Mouse (Mus musculus) neutrophil, adult 5-6 weeks (primary cell): ENCODE results near the gene Dtnb. TPM values are rescaled to one million over a fixed set of nuclear protein-coding genes. Genes with fewer than 3 reads are reported as not detected.
"Not testable (repeated sequence)": the region's sequence is repeated elsewhere in the genome, so short reads cannot be mapped to it uniquely, and the experiment has no call there.

Experiments used
- ATAC-seq: fragments of 151-379, 151-347 bp; 2 replicates; pipeline ENCODE4 v1.8.0; 2017; ENCODE audit warnings: mild to moderate bottlenecking, moderate TSS enrichment; ENCODE audit not compliant: insufficient number of reproducible peaks, poor library complexity, low FRiP score, severe bottlenecking; ENCODE audit errors: extremely low read depth
- total RNA-seq: library from RNA; stranded (forward); fragments of 200-1000 nt; gene quantifications from 2 replicates; pipeline ENCODE4 v1.2.3, GENCODE M21; 2017

Gene Dtnb
- total RNA-seq: 24.7 and 27.7 TPM in 2 replicates

DNA sequence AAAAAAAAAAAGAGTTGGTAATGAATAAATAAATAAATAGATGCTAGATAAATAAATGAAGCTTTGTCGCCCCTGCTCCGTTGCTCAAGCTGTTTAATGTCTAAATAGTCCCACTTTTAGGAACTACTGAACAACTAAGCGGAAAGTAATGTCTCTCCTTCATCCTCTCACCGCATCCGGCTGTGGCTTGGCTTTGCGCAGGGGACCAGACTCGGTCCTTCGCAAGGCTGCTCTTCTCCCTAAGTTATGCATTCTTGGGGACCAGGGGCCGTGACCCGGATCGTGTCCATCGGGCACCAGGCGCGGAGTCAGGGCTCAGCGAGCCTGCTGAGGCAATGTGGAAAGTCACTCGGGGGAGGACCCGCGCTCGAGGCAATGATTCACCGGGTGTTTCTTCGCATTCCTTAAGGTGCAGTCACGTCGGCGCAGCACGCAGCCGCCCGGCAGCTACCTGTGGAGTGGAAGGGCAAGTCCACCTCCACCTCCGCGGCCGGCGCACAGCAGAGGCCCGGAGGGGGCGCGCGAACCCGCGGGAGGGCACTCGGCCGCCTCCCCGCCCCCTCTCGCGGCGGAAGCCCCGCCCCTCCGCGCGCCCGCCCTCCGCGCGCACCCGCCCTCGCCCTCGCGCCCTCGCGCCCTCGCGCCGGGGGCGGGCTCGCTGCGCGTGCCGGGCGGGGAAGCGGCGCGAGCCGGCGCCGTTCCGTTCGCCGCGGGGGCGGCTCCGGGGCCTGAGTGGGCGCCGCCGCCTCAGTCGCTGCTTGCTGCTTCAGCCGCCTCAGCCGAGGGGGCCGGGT lies at the start of gene Dtnb:
TSS of gene Dtnb (plus strand) at position 595 of the 794 bp plus-strand sequence.
- ATAC-seq: peak; percentile 40

DNA sequence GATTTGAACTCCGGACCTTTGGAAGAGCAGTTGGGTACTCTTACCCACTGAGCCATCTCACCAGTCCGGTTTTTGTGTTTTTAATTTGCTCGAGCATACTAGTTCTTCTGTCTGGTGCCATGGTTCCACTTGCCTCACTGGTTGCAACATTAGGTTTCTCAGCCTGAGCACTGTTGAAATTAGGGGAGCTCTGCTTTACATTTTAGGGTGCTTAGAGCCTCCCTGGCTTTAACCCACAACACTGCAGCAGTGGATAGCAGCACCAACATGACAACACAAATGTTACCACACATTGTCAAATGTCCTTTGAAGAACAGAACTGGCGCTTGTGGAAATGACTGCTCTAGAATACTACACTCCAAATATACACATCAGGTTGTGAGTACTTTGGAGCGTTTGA lies 46.6 kb upstream of the Dtnb start:
- ATAC-seq: no peak

DNA sequence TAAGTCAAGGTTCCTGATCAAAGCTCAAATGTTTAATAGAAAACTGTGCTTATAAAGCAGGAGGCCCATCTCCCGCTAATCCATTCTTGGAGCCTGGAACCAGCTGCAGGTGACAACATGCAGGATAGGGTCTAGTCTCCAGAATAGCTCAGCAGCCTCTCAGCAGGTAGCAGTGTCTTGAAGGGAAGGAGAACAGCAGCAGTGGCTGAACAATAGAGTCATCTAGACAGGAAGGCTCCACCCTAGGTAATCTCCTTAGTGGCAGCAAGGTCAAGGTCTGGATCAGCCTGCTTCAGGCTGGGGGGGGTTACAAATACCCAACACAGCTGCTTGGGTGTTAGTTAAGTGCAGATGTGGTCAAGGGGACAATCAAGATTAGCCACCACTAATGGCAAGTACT lies 36.7 kb upstream of the Dtnb start:
- ATAC-seq: not testable (repeated sequence)

DNA sequence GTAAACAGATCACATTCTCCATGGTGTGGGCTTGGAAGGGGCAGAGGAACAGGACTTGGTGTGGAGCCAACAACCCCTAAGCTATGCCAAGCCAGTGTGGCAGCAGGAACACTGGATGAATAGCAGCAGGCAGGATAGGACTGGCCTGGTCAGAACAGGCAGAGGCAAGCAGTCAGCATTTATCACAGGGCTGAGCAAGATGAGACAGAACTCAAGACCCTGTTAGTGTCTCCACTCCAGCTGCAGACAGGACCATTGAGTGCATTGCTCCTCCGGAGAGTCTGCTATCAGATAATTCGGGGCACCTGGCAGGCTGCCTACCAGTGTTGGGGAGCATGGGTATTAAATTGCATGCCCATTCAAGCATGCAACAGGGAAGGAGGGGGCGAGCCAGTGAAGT lies 34.6 kb upstream of the Dtnb start:
- no peak for ATAC-seq

DNA sequence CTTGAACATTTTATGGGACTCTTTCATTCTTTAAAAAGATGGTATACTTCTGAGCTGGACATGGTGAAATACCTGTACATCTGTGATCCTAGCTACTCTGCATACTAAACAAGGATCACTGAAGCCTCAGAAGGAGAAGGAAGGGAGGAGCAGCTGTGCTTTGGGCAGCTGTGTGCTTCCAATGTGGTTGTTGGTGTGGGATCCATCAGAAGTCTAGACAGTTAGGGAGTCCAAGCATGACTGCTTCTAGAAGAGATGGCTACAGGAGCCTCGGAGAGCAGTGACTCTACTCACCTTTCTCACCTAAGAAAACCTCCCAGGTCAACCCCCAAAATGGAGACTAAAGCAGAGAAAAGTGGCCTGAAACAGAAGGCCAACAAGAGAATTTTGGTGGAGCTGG lies 34.1 kb upstream of the Dtnb start:
- ATAC-seq: no peak

DNA sequence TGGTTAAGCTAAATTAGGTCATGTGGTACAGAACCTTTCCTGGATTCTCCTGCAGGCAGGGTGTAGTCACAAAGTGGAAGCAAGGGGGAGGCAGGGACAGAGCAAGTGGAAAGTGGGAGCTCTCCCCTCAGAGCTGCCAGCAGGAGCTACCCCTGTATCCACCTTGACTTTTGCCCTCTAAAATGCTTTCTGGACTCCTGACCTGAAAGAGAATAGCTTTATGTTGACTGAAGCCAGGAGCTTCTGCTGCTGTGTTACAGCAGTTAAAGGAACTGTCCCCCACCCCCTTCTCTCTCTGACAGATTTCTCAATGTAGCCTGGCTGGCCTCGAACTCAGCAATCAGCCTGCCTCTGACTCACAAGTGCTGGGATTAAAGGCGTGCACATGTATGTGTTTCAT lies 32.6 kb upstream of the Dtnb start:
- ATAC-seq: no peak

DNA sequence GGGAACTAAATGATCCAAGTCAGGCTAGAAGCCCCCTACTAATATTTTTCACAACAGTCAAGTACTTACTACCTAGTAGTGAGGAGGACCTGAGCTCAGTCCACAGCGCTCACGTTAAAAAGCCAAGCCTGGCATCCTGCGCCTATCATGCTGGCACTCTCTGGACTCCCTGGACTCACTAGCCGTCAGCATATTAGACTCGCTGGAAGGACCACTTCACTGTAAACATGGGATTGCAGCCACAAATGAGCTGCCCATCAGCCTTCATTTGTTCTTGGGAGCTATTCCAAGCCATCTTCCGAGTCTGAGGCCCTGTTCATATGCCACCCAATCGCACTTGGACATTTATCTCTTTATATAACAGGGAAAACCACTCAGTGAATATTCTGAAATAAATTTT lies 31.3 kb upstream of the Dtnb start:
- no peak for ATAC-seq

DNA sequence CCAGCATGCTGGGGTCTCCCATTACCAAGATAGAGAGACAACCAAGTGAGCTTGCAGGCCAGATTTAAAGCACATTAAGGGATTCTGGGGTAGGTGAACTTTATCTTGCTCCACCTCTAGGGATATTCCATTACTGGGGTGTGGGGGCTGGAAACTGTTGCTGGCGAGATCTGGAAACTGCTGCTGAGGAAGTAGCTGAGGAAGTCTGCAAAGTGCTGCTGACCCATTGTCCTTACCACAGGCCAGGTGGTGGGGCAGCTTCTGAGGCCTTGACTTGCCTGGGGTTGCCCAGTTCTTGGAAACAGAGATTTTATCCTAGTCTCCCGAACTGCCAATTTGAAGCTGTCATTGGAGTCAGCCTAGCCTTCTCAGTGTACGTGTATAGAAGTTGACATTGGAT lies 26.7 kb upstream of the Dtnb start:
- no peak for ATAC-seq

DNA sequence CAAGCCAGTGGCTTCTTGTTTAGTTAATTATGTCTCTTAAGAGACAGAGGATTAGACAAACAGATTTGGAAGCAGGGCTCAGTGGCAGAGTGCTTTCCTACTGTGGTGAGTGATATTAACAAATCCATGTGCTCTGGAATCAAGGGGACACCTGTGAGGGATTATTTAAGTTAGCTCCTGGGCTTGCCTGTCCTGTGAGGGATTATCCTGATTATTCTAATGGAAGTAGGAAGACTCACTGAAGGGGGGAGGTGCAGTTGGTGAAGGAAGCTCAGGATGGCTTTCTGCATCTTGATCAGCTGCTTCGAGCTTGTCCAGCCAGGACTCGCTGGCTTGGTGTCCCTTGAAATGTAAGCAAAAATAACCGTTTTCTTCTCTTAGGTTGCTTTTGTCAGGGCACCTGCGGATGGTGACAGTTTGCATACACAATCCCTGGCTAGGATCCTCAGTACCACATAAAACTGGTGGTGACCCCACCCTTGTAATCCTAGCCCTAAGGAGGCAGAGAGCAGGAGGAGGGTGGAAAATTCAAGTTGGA lies 26.0 kb upstream of the Dtnb start:
- ATAC-seq: no peak

DNA sequence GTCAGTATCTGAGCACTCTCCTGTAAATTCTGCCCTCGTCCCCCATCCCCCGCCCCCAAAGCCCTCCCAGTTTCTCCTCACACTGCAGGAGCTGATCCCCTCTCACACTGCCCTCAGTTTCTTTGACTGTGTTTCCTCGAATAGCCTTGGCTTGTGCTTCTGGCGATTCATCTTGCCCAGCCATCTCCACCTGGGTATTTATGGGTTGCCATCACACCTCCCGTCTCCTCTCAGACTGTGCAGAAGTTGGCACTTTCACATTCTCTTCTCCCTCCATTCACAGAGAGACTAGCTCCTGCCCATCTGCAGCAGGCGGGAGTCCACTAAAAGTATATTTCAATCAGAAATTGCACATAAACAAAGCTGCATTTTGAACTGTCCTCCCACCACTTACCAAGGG lies 25.4 kb upstream of the Dtnb start:
- no peak for ATAC-seq

DNA sequence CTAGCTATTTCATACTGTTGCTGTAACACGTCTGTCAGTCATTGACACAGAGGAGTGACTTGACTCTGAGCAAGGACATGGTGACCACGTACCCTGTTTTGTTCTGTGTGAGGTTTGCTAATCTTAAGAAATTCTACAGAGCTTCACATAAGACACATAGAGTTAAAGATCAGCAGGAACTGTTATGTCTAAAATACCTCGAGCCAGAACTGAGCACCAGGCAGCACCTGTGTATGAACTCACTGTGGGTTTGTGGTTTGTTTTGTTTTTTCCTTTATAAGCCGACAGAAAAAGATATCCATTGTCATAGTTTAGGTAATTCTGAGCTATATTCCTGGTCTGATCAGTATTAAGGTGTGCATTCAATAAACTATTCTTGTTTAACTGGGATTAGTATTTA lies 24.7 kb upstream of the Dtnb start:
- ATAC-seq: no peak

DNA sequence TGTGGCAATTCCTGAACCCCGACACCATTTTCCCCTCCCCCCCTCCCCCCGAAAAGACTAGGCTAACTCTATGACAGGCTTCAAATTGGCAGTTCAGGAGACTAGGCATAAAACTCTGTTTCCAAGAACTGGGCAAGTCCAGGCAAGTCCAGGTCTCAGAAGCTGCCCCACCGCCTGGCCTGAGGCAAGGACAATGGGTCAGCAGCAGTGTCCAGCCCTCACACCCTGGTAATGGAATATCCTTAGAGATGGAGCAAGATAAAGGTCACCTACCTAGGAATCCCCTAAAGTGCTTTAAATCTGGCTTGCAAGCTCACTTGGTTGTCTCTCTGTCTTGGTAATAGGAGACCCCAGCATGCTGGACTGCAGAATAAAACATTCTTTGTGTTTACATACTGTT lies 24.3 kb upstream of the Dtnb start:
- ATAC-seq: no peak

DNA sequence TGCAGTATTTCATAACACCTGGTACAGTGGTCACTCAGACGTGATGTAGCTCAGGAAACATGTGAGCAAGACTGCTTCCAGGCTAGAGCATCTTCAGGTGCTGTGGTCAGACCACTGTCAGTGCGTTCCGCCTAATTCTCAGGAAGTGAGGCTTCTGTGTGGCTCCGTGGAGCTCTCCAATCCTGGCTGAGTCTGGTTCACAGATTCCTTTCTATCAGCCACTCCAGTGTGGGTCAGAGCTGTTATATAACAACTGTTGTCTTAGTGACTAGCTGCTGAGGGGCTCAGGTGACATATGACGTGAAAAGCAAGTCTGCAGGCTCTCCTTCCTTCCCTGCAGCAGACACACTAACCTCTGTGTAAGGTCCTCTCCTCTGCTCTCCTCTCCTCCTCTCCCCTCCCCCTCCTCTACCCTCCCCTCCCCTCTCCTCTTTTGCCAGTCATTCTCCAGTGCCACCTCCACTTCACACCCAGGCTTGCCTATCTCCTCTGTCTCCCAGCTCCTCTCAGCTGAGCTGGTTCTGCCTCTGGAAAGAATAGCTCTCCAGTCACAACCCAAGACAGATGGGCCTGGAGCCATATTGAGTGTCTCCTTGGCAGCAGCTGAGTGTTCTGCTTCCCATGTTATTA lies 23.5 kb upstream of the Dtnb start:
- ATAC-seq: 0 out of 2 replicates have a peak, but pooled peaks have one; percentile 19

DNA sequence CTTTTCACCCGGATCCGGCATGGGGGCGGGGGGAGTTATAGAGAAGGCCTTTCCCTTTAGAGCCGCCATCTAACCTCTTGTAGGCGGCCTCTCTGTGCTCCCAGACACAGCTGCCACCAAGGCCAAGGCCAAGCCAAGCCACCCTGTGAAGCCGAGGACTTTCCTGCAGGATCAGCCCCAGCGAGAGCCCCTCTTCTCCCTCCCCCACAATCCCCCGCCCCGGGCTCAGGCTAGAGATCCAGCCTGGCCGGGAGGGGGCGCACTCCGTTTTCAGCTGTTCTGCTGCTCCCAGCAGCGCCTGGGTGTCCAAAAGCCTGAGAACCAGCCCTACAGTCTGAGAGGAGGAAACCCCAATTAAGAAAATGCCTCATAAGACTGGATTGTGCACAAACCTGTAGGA lies 21.9 kb upstream of the Dtnb start:
- no peak for ATAC-seq

DNA sequence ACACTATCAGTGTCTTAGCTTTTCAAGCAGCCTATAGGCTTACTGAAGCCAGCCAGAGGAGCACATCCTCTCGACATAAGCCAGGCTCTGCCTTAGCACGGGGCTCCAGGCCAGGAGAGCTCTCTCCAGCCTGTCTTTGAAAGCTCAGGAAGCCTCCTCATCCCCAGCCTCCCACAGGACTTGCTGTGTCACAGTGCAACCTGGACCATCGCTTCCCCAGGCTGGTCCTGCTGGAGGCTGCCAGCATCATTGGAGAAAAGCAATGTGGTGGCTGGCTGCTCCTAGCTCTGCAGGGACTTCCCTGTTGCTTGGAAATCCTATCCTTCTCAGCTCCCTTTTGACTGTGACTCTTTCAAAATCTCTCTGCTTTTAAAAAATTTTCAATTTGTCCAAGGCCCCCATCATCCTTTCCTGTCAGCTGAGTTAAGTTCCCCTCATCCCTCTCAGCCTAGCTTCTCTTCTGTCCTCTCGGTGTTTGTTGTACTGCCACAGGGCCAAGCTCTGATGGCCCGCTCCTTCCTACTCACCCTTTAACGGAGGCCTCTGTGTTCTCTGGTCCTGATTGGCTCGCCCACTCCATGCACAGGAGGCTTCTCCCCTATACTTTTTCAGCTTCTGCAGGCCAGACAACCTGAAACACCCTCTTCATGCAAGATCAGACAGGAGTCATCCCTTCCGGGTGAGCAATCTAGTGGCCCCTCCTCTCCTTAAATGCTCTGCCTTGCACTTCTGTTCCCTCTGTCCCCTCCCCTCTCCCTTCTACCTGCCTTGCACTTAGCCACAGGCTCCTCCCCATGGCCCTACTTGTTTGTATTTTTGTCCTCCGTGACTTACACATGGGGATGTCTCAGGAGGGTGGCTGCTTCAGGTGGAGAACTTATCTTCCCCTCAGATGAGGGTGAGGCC lies 14.5 kb upstream of the Dtnb start:
- ATAC-seq: no peak

DNA sequence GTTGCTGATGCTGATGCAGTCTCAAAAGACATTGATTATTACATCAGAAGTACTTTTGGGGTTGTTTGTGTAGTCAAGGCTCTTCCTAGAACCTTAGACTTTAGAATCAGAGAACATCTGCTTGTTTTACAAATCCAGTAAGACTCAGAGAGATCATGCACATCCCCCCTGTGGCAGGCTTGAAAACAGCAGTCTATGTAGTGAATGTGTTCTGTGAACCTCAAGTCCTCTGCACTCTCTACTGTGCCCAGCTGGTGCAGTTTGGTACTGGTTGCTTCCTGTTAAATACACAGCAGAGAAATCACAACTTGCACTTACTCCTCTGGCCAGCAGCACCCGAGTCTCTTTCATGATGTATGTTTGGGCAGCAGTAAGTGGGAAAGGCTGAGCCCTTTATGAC lies 11.6 kb upstream of the Dtnb start:
- peak; percentile 74; the same call in 1 of the 2 replicates for ATAC-seq

DNA sequence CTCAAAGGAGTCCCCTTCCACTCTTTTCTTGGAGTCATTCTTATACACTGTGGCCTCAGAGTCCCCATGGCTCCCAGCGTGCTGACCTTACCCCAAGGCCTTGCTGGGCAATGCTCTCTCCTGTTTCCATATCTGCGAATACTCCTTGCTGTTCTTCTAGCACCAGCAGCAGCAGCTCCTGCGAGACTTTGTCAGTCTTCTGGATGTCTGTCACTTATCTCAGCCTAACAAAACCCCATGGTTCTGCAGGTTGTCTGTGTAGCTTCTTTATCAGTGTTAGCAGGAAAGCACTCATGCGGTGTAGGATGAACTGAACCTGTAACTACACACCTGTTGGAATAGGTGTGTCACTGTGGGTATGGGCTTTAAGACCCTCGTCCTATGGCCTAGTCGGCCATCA lies 11.1 kb upstream of the Dtnb start:
- ATAC-seq: no peak

DNA sequence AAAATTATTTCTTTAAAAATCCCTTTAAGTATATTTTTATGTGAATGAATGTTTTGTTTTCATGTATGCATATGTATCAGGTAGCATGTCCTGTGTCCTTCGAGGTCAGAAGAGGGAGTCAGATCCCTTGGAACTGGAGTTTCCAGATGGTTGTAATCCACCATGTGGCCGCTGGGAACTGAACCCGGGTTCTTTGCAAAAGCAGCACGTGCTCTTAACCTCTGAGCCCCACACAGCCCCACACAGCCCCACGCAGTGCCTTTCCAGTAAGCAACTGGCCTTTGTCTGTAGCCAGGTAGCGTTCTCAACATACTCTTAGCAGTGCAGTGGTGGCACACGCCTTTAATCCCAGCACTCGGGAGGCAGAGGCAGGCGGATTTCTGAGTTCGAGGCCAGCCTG lies 9.4 kb upstream of the Dtnb start:
- no peak for ATAC-seq

DNA sequence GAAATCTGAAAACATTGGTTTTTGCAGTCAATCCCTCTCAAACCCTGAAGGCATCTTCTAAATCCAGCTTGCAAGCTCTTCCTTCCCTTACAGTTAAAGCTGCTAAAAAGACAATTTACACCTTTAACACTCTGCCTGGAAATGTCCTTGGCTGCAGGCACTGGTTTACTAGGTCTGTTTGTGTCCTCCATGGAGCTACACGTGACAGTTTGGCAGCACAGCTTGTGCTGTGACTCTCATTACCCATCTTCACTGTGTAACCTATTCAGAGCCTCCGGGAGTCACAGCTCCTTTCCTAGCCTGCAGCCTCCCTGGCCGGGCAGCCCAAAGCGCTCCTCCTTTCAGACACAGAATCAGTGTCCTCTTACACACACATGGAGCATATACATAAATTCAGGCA lies 8.5 kb upstream of the Dtnb start:
- no peak for ATAC-seq
